Mouse (Mus musculus) testis, postnatal 10 days (tissue): ENCODE results near the gene Rhof.

Experiments
- DNase-seq: peaks from one replicate; pipeline ENCODE4 v3.0.0; 2021; ENCODE audit warnings: low spot score

Rhof gene

GRCm38 (mm10) chr5:123147569-123147968 lies 15.1 kb upstream of the Rhof start:
- DNase-seq = no peak

- no peak for DNase-seq
These were observed 13.9 kb upstream of the Rhof start for GRCm38 (mm10) chr5:123146357-123146756.

DNA sequence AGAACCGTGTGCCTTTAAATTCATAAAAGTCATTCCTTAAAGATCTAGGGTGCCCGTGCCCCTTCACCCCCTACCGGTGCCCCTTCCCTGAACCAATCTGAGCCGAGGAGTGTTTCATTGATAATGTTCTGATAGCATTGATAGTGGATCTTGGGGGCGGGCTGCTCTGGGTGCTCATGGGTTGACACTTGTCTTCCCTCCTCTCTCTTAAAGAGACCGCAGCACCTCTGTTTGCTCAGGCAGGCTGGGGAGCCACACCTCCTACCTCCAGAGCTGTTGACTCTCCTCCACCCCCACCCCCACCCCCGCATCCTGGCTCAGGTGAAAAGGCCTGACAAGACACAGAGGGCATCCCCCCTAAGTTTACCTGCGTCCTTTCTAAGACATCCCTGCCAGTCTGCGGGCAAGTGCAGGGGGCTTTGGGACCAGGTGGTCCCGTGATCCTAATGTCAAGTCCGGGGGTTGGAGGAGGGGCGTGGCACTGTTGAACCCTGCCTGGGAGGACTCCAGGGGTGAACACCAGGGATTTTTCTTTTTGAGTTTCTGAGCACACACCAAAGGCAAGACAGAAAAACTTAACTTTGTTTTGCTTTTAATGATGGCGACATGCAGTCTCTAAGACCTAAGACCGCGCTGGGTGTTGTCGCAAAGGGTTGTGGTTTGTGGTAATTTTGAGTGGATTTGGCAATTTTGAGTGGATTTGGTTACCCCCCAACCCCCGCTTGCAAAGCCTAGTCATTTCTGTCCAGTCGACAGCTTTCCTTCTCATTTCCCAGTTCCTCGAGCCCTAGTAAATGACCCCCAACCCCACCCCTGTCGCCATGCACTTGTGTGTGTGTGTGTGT lies 12.5 kb upstream of the Rhof start:
- no peak for DNase-seq

GRCm38 (mm10) chr5:123143971-123144745 lies 11.7 kb upstream of the Rhof start:
- DNase-seq = no peak

DNA sequence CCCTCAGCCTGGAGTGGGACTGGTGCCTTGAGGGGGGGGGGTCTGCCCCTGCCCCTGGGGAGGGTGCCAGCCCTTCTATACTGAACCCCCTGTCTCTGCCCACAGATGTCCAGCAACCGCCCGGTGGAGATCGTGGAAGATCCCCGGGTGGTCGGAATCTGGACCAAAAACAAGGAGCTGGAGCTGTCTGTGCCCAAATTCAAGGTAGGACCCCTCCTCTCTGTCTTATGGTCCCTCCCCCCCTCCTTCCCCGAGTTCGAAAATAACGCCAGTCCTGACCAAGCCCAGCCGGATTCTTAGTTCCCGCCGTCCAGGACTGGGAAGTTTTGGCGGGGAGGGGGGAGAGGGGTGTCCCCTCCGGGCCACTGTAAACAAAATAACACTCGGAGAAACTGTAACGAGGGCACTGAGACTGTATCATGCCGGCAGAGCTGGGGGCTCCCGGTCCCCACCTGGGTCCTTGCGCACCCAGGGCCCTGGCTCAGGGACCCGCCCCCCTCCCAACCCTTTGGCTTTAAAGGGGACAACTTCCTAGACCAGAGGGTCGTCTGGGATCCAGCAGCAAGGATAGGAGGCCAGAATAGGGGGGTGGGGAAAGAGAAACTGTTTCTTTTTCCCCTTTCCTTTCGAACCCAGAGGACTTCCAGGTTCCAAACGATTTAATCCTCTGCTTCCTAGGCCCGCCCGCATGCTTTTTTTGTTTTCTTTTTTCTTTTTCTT lies 10.9 kb upstream of the Rhof start:
- no peak for DNase-seq

- no peak for DNase-seq
These were observed 10.0 kb upstream of the Rhof start, which contains the start of gene Setd1b for GRCm38 (mm10) chr5:123142161-123143157. Gene Setd1b (plus strand): TSS chr5:123142193.

DNA sequence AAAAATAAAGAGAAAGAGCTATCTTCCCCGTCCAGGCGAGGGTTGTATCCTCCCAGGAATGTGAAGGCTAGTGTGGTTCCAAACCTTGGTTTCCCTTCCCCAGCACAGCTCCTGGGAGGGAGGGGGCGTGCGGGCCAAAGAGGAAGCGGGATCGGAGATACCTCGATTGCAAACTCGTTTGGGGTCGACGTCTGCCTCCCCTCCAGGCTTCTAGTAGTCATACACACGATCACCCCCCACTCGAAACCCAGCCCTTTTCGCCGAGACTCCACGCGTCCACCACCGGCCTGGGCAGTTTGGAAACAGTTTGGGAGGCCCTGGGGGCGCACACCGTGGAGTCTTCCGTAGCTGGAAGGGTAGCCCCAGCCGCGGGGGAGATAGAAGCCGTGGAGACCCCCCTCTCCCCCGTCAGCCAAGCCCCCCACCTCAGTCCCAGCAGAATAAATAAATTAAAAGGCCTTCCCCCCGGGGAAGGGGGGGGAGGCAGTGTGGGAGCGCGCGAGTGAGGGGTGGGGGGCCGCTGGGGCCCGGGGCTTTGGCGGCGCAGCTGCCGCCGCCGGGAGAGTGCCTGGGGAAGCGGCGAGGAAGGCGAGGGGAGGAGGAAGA lies 9.2 kb upstream of the Rhof start:
- DNase-seq = peak; percentile 74

DNA sequence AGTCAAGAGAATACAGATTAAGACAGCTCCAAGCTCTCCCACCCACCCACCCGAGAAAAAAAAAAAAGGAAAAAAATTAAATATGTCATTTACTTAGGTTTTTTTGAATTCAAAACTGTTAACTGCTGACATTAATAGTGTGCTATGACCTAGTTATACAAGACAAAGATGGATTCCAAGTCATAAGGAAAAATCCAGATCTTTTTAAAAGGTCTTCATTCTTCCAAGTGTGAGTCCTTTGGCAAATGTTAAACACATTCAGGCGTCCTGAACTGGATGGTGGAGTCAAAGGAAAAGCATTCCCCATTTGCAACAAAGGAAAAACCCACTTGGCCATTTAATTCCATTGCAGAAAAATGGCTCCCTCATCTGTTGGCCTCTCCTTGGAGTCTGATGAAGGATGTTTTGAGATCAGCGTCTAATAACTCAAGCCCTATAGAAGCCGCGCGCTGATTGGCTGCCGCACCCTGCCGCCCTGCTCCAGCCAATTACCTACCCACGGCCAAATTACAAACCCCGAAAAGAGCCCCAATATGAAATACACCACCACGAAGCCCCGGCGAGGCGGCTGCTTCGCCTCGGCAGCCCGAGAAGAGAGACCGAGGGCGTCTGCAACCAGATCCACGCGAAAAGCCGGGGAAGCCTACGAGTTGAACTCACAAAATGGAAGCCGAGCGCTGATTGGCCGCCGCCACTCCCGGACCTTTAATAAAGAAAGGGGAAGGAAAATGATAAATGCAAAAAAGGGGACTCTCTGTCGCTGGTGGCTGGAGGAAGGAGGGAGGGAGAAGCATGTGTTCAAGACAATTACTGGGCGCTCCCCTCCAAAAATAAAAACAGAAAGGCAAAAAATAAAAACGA lies 8.4 kb upstream of the Rhof start:
- DNase-seq = peak; percentile 90

DNA sequence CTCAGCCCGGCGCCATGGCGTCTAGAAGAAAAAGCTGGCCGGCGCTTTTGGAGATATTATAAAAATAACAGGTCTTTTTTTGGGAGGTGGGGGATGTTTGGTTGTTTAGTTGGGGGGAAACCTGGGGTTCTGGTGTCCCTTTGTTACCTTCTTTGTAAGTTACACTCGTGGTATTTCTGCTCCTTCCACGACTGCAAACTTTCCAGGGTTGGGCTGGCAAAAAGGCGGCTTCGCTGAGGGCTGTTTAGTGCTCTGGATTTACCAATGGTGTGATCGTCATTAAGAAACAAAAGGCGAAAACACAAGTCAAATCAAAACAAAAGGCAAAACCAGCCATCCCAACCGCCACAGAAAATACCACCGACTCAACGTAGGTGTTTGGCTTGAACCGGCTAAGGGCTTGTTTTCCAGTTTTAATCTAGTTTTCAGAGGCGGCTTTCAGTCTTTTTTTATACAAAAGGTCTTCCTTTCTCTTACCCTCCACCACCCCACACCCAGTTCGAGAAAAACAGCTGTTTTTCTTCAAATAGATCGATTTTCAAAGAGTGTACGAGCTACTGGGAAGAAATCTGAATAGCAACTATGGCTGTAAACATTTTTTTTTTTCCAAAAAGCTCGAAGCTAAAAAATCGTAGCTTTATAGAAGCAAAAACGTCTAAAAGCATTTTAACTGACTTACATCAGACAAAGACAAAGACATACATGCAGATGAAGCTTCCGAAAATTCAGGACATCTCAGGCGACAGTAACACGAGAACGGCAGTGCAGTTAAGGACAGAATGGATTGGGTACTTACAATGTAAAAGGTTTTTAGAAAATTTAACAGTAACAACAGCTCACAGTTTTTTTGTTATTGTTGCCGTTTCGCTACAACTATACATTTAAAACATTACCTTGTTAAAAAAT lies 7.5 kb upstream of the Rhof start:
- no peak for DNase-seq

GRCm38 (mm10) chr5:123138953-123139721 lies 6.6 kb upstream of the Rhof start:
- peak; percentile 85 for DNase-seq

GRCm38 (mm10) chr5:123138230-123138911 lies 5.9 kb upstream of the Rhof start:
- DNase-seq = peak; percentile 81

DNA sequence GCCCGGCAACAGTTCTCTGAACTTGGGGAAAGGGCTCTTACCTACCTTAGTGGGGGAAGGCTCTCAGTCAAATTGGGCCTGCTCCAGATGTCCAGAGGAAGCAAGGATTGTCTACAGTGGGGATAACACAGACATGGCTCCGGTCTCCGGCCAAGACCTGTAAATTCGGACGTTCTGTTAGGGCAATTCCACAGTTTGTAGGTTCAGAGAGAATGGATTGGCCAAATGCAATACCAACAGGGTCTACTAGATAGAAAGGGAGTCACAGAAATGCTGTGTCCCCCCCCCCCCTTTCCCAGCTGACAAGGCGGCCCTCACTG lies 5.4 kb upstream of the Rhof start:
- DNase-seq = no peak

DNA sequence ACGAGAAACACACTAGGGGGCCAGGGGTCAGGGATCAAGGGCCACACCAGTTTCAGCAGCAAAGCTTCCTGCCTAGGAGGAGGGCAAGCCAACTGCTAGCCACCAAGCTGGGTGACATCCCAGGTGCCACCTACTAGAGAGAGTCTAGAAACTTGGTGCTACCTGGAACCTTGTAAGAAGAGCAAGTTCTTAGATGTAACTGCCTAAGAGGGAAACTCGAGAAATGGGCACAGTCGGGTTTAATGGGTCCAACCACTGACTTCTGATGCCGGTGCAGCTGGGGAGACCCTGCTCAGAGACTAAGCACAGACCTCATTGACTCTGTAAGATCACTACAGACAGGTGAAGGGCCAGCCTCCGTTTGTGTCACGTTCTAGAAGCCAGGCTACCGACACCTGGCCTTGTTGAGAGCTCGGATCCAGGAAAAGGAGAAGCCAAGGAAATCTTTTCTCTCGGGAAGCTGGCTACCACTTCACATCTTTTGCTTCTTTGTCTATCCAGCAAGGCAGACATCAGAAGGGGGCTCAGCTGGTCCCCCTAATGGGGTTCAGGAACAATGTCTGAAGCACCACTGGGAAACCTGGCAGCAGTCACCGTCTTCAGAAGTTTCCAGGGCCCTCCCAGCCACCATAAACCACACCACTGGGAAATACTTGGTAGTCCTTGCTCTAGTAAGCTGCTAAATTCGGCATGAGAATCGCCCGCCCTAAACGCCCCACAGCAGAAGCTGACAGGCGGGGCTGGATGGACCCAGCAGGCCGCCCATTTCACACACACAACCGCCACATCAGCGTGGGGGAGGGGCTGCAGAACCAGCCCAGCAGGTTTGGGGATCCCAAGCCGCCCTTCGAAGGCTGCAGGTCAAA lies 4.8 kb upstream of the Rhof start:
- DNase-seq = peak; percentile 90

DNA sequence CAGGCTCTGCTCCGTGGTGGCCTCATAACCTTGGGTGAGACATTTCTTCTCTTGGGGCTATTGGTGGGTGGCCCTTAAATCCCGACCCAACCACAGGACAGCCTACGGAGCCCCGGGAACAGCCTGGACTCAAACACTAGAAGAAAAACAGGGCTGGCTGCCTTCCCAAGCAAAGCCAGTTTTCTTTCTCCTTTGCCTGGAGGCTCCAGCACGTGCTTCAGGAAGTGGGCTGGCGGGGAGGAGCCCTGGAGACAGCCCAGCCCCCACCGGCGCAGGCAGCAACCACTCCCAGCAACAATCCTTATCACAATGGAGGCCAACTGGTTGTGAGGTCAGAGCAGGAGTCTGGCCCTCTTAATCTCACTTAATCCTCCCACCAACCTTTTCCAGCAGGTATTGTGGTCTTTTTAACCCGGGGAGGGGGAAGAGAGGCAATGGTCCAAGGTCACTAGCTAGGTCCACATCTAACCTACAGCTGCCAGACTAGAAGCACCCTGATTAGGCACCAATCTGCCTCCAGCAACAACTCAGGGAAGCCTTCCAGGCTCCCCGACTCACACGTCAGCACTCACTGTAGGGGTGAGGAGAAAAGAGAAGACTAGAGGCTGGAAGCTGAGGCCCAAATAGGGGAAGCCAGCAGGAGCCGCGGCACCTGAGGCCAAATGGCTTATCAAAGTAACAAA lies 4.0 kb upstream of the Rhof start:
- peak; percentile 95 for DNase-seq

- DNase-seq = peak; percentile 94
These were observed 3.2 kb upstream of the Rhof start for GRCm38 (mm10) chr5:123135471-123136360.
